Mouse (Mus musculus) adrenal gland, adult (tissue): ENCODE results near the gene S100a13.
A peak's percentile ranks its signal among the peaks of the same experiment; 100 is the strongest.

Source experiments
- DNase-seq, 2 experiments: peaks; one replicate each; pipeline ENCODE4 v3.0.0; 2022 to 2023; ENCODE audit warnings: low spot score in 1 of 2; ENCODE audit not compliant: inconsistent age in 2 of 2

The S100a13 gene

GRCm38 (mm10) chr3:90550421-90550790, 36.2 kb downstream of the S100a13 start:
- DNase-seq: no peak

- peak in 1 of 2 experiments; percentile 72 for DNase-seq
Measured at GRCm38 (mm10) chr3:90552231-90552630, 38.0 kb downstream of the S100a13 start.

- DNase-seq: peak in 1 of 2 experiments; percentile 53
Measured at GRCm38 (mm10) chr3:90555954-90556353, 41.7 kb downstream of the S100a13 start.

GRCm38 (mm10) chr3:90560008-90560628, 45.9 kb downstream of the S100a13 start, which contains the start of gene S100a3:
Gene S100a3 (plus strand): TSS chr3:90560578.
- DNase-seq: no peak
